Mouse (Mus musculus) heart, adult 2 months (tissue): Measurements from ENCODE around the gene Olfr1109. TPM values are rescaled to one million over a fixed set of nuclear protein-coding genes. Genes with fewer than 3 reads are reported as not detected.

Experiments
- DNase-seq, 2 experiments: peaks; one replicate each; pipeline ENCODE4 v3.0.0; 2021
- H3K27ac ChIP-seq: fragments of 200-600 bp; 2 replicates; pipeline ENCODE4 v1.8.1; 2022
- H3K27me3 ChIP-seq: fragments of 200-500 bp; 2 replicates; pipeline ENCODE4 v1.6.1; 2012; ENCODE audit warnings: mild to moderate bottlenecking, low read length, inconsistent platforms, mixed read lengths; ENCODE audit not compliant: control insufficient read depth, insufficient read depth
- H3K36me3 ChIP-seq: fragments of 200-500 bp; 2 replicates; pipeline ENCODE4 v1.6.1; 2012; ENCODE audit warnings: low read length, inconsistent platforms; ENCODE audit not compliant: control insufficient read depth, insufficient read depth
- H3K4me1 ChIP-seq: fragments of 200-500 bp; 2 replicates; pipeline ENCODE4 v1.6.1; 2011; ENCODE audit warnings: low read length; ENCODE audit not compliant: control insufficient read depth, insufficient read depth
- H3K4me3 ChIP-seq: fragments of 200-600 bp; 2 replicates; pipeline ENCODE4 v1.8.1; 2022
- H3K79me2 ChIP-seq: fragments of 200-500 bp; replicated peaks from 2 replicates; pipeline ENCODE4 v1.6.1; 2012; ENCODE audit warnings: mild to moderate bottlenecking, inconsistent platforms, low read length, moderate library complexity, mixed read lengths; ENCODE audit not compliant: control insufficient read depth, insufficient read depth
- H3K9ac ChIP-seq: fragments of 200-500 bp; 2 replicates; pipeline ENCODE4 v1.6.1; 2012; ENCODE audit warnings: low read depth, mild to moderate bottlenecking, control low read depth, inconsistent platforms, low read length, mixed read lengths
- CTCF ChIP-seq: fragments of 200-600 bp; IDR thresholded peaks from 2 replicates; pipeline ENCODE4 v1.8.1; 2022; ENCODE audit warnings: antibody characterized with exemption, mild to moderate bottlenecking, moderate library complexity
- EP300 ChIP-seq: fragments of 200-500 bp; IDR thresholded peaks from 2 replicates; pipeline ENCODE4 v1.6.1; 2011; ENCODE audit warnings: low read depth, low read length, control low read depth; ENCODE audit not compliant: insufficient read depth
- POLR2A ChIP-seq: fragments of 200-500 bp; IDR thresholded peaks from 2 replicates; pipeline ENCODE4 v1.6.1; 2011; ENCODE audit warnings: mild to moderate bottlenecking, low read depth, low read length, control low read depth; ENCODE audit not compliant: insufficient read depth
- WGBS: fragments of 180-500 bp; shearing (Covaris S2); methylation state at CpG from one replicate; pipeline ENCODE4 v1.1.7; 2018; 5-methylcytosine and 5-hydroxymethylcytosine counted together
- intact Hi-C: fragments of 180-260 bp; cut with DNase I; formaldehyde crosslinking; loops from one replicate; pipeline ENCODE4 v1.15.1; 2025
- long read RNA-seq: library from polyadenylated mRNA; stranded (forward); transcript quantifications from one replicate; pipeline ENCODE4 v2.0.0, GENCODE M21; 2021
- polyA plus RNA-seq: library from polyadenylated mRNA; depleted of rRNA; stranded (reverse); fragments of >200 nt; gene quantifications from 2 replicates; pipeline ENCODE4 v1.2.3, GENCODE M21; 2012; rRNA removed
- total RNA-seq, 2 experiments: library from RNA; stranded (reverse); gene quantifications; 2 replicates each; pipeline ENCODE4 v1.2.3; 2021

Gene Olfr1109
- total RNA-seq (not detected), polyA plus RNA-seq (not detected in 2 replicates)
- long read RNA-seq: 0 reads

GRCm38 (mm10) chr2:87095908-87096307, at the start of gene Olfr1109:
Gene Olfr1109, minus strand, starts transcription at chr2:87096008.
- H3K4me3 ChIP-seq: no peak within 1 kb of the TSS
- H3K9ac ChIP-seq: no peak within 1 kb of the TSS
- TF ChIP-seq POLR2A (no peak), CTCF (no peak), EP300 (no peak)
- no peaks in the 10 kb centered on the region for H3K27me3 ChIP-seq
- H3K79me2 ChIP-seq: no peaks in the 10 kb centered on the region
- intact Hi-C loops: no loop called here
- WGBS: 54% methylated on average over 1 of the region's 1 CpGs
- DNase-seq: no peak
- no peaks in the 10 kb centered on the region for H3K36me3 ChIP-seq
- no peaks in the 10 kb centered on the region for H3K4me1 ChIP-seq
- H3K27ac ChIP-seq: no peak within 1 kb of the TSS

GRCm38 (mm10) chr2:87140200-87140599, 44.4 kb upstream of the Olfr1109 start, which contains the start of gene Olfr1110:
Gene Olfr1110, minus strand, starts transcription at chr2:87140300.
- 57% methylated on average over 1 of the region's 1 CpGs for WGBS
- Histone ChIP-seq H3K4me1 (no peaks in the 10 kb centered on the region), H3K27me3 (no peaks in the 10 kb centered on the region), H3K4me3 (no peak within 1 kb of the TSS), H3K36me3 (no peaks in the 10 kb centered on the region), H3K79me2 (no peaks in the 10 kb centered on the region), H3K9ac (no peak within 1 kb of the TSS), H3K27ac (no peak within 1 kb of the TSS)
- no peak for DNase-seq
- intact Hi-C loops: no loop called here
- TF ChIP-seq CTCF: no peak
- TF ChIP-seq EP300: no peak
- no peak for TF ChIP-seq POLR2A

- no peak for DNase-seq
- no peaks in the 10 kb centered on the region for H3K27me3 ChIP-seq
- H3K36me3 ChIP-seq: no peaks in the 10 kb centered on the region
- intact Hi-C loops: no loop called here
- no peak for TF ChIP-seq EP300
- TF ChIP-seq CTCF: no peak
- TF ChIP-seq POLR2A: no peak
- H3K4me1 ChIP-seq: no peaks in the 10 kb centered on the region
- no peak within 1 kb of the TSS for H3K9ac ChIP-seq
- H3K79me2 ChIP-seq: no peaks in the 10 kb centered on the region
- no peak within 1 kb of the TSS for H3K27ac ChIP-seq
- H3K4me3 ChIP-seq: no peak within 1 kb of the TSS
Observed at GRCm38 (mm10) chr2:87114467-87114866, 18.7 kb upstream of the Olfr1109 start, which contains the start of gene Olfr259. Gene Olfr259, minus strand, starts transcription at chr2:87114567.

DNA sequence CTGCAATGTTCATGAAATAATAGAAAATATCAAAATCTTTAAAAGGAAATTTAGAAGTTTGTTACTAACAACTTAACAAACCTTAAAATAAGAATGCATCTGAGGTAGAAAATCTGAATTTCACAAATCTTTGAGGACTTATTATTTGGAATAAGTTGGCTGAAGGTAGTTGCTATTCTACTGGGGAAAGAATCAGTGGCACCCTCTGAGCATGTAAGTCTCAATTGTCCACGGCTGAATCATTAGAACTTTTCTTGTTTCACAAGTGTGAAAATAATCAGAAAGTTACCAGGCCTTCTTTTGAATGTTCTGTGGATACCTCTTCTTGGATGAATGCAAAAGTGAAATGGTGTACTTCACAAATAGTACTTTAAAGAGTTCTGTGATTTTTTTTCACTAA, 20.1 kb downstream of the Olfr1109 start, which contains the start of gene Olfr1107:
Gene Olfr1107 (minus strand): TSS at position 101 of the 400 bp plus-strand sequence.
- no peak within 1 kb of the TSS for H3K9ac ChIP-seq
- no peak for DNase-seq
- TF ChIP-seq EP300 (no peak), CTCF (no peak), POLR2A (no peak)
- no peak within 1 kb of the TSS for H3K4me3 ChIP-seq
- whole genome bisulfite sequencing: 71% methylated on average over 1 of the region's 1 CpGs
- no peaks in the 10 kb centered on the region for H3K4me1 ChIP-seq
- intact Hi-C loops: no loop called here
- no peak within 1 kb of the TSS for H3K27ac ChIP-seq
- no peaks in the 10 kb centered on the region for H3K79me2 ChIP-seq
- no peaks in the 10 kb centered on the region for H3K36me3 ChIP-seq
- no peaks in the 10 kb centered on the region for H3K27me3 ChIP-seq

- Histone ChIP-seq H3K27me3 (no peaks in the 10 kb centered on the region), H3K9ac (no peak within 1 kb of the TSS), H3K4me1 (no peaks in the 10 kb centered on the region), H3K27ac (no peak within 1 kb of the TSS), H3K36me3 (no peaks in the 10 kb centered on the region), H3K79me2 (no peaks in the 10 kb centered on the region), H3K4me3 (no peak within 1 kb of the TSS)
- no peak for DNase-seq
- 57% methylated on average over 1 of the region's 1 CpGs for whole genome bisulfite sequencing
- intact Hi-C loops: no loop called here
- TF ChIP-seq CTCF: no peak
Observed at GRCm38 (mm10) chr2:87052173-87052572, 43.6 kb downstream of the Olfr1109 start, which contains the start of gene Olfr1106. Gene Olfr1106, minus strand, starts transcription at chr2:87052273.

Other genes with a start within 250 kb of the Olfr1109 start
- not detected for gene Olfr1095, start 244.3 kb downstream of the Olfr1109 start, total RNA-seq
- not detected in 2 replicates for gene Olfr1095, start 244.3 kb downstream of the Olfr1109 start, polyA plus RNA-seq
- not detected for gene Gm13723, start 221.2 kb downstream of the Olfr1109 start, total RNA-seq
- not detected in 2 replicates for gene Gm13723, start 221.2 kb downstream of the Olfr1109 start, polyA plus RNA-seq
- not detected for gene Olfr1097, start 203.8 kb downstream of the Olfr1109 start, total RNA-seq
- not detected in 2 replicates for gene Olfr1097, start 203.8 kb downstream of the Olfr1109 start, polyA plus RNA-seq
- not detected for gene Olfr1098, start 171.5 kb downstream of the Olfr1109 start, total RNA-seq
- not detected in 2 replicates for gene Olfr1098, start 171.5 kb downstream of the Olfr1109 start, polyA plus RNA-seq
- gene Olfr1099, start 135.3 kb downstream of the Olfr1109 start, total RNA-seq: not detected
- not detected in 2 replicates for gene Olfr1099, start 135.3 kb downstream of the Olfr1109 start, polyA plus RNA-seq
- gene Olfr1100, start 116.1 kb downstream of the Olfr1109 start, total RNA-seq: not detected
- gene Olfr1100, start 116.1 kb downstream of the Olfr1109 start, polyA plus RNA-seq: not detected in 2 replicates
- not detected for gene Olfr1101, start 104.8 kb downstream of the Olfr1109 start, total RNA-seq
- gene Olfr1101, start 104.8 kb downstream of the Olfr1109 start, polyA plus RNA-seq: not detected in 2 replicates
- gene Olfr1102, start 97.6 kb downstream of the Olfr1109 start, total RNA-seq: not detected
- gene Olfr1102, start 97.6 kb downstream of the Olfr1109 start, polyA plus RNA-seq: not detected in 2 replicates
- gene Olfr1104, start 68.9 kb downstream of the Olfr1109 start, total RNA-seq: not detected
- not detected in 2 replicates for gene Olfr1104, start 68.9 kb downstream of the Olfr1109 start, polyA plus RNA-seq
- not detected for gene Olfr1105, start 59.5 kb downstream of the Olfr1109 start, total RNA-seq
- gene Olfr1105, start 59.5 kb downstream of the Olfr1109 start, polyA plus RNA-seq: not detected in 2 replicates
- gene Olfr1106, start 43.7 kb downstream of the Olfr1109 start, total RNA-seq: not detected
- gene Olfr1106, start 43.7 kb downstream of the Olfr1109 start, polyA plus RNA-seq: not detected in 2 replicates
- not detected for gene Olfr1107, start 20.2 kb downstream of the Olfr1109 start, total RNA-seq
- not detected in 2 replicates for gene Olfr1107, start 20.2 kb downstream of the Olfr1109 start, polyA plus RNA-seq
- not detected for gene Olfr259, start 18.6 kb upstream of the Olfr1109 start, total RNA-seq
- gene Olfr259, start 18.6 kb upstream of the Olfr1109 start, polyA plus RNA-seq: not detected in 2 replicates
- not detected for gene Olfr1110, start 44.3 kb upstream of the Olfr1109 start, total RNA-seq
- gene Olfr1110, start 44.3 kb upstream of the Olfr1109 start, polyA plus RNA-seq: not detected in 2 replicates
- gene Olfr1111, start 56.6 kb upstream of the Olfr1109 start, total RNA-seq: not detected
- gene Olfr1111, start 56.6 kb upstream of the Olfr1109 start, polyA plus RNA-seq: not detected in 2 replicates
- gene Olfr1112, start 91.8 kb upstream of the Olfr1109 start, total RNA-seq: not detected
- gene Olfr1112, start 91.8 kb upstream of the Olfr1109 start, polyA plus RNA-seq: not detected in 2 replicates
- gene Olfr1113, start 113.0 kb upstream of the Olfr1109 start, total RNA-seq: not detected
- not detected in 2 replicates for gene Olfr1113, start 113.0 kb upstream of the Olfr1109 start, polyA plus RNA-seq
- gene Olfr1115, start 152.0 kb upstream of the Olfr1109 start, total RNA-seq: not detected
- not detected in 2 replicates for gene Olfr1115, start 152.0 kb upstream of the Olfr1109 start, polyA plus RNA-seq
- not detected for gene Olfr1116, start 171.5 kb upstream of the Olfr1109 start, total RNA-seq
- not detected in 2 replicates for gene Olfr1116, start 171.5 kb upstream of the Olfr1109 start, polyA plus RNA-seq
- not detected for gene Olfr1118, start 211.6 kb upstream of the Olfr1109 start, total RNA-seq
- not detected in 2 replicates for gene Olfr1118, start 211.6 kb upstream of the Olfr1109 start, polyA plus RNA-seq